In the genomic region with DNA sequence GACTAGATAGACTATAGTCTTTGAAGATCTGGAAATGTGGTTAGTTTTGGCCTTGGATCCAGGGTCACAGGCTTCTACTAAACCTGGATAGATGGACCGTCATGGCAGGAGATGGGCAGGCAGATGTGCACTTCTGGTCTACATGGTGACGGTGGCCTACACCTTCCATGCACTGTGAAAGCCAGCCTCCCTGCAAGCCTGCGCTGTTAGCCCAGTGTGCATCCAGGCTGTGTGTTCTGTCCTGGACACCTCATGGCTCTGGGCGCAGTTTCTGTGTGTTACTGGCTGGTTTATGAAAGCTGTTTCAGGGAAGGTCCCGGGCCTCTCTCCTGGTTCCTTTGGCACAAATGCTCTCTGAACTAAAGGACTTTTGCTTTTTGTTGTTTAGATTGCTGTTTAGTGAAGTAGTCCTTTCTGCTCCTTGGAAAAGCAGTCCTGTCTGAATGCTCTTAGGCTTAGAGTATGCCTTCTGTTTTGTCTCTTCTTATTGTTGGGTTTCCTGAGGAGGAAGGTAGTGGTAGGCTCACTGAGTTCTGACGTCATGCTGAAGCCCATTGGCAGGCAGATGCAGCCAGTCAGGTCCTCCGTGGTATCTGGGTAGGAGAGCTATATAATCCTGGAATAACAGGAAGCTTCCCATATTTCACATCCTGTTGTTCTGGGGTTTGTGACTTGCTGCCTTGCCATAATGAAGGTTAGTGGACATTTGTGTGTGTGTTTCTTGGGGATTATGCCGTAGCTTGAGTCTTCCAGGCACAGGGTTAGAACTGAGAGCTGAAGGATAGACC, we compare ENCODE assay signal across 9 mouse cellular contexts. TPM values are rescaled to one million over a fixed set of nuclear protein-coding genes. Genes with fewer than 3 reads are reported as not detected.
DNase-seq lines count a peak whose midpoint lies in the region; ATAC-seq lines count a peak whose summit lies in the region.
"Had no signal": no experiment of that assay in that cellular context is flagged by ENCODE, and none has a peak within 500 bp of the region (broad histone marks: within the 10 kb centered on the region; RNA-seq: fewer than 3 reads in every experiment).

No protein-coding gene starts in this region.

- no peaks in the 10 kb centered on the region for H3K9me3 ChIP-seq in forebrain, embryonic 10.5 days
- H3K9me3 ChIP-seq in forebrain, embryonic 11.5 days (ENCODE audit: control insufficient read depth, low read length) = no peaks in the 10 kb centered on the region
- H3K9me3 ChIP-seq in lung, embryonic 16.5 days (ENCODE audit: control insufficient read depth, low read length) = no peaks in the 10 kb centered on the region

- DNase-seq in forebrain, embryonic 10.5 days (ENCODE audit: extremely low spot score, low spot score) = no peak
- DNase-seq in forebrain, embryonic 11.5 days (ENCODE audit: low spot score) = no peak
- peak; percentile 58 to 62 for DNase-seq in cerebellum, postnatal 14 days
- DNase-seq in kidney, adult 11 months = peak; percentile 31
- no peak for DNase-seq in left cerebral cortex, adult 18-20 months (ENCODE audit: low spot score in 2 of 2)
- DNase-seq in layer of hippocampus, adult 9-11 months = no peak
- no peak for DNase-seq in right cerebral cortex, postnatal 4 days

- peaks cover 27% of the 10 kb centered on the region for H3K4me1 ChIP-seq in forebrain, embryonic 10.5 days
- H3K4me1 ChIP-seq in forebrain, embryonic 11.5 days (replicated peaks; ENCODE audit: control insufficient read depth, insufficient read depth, low read length) = no peaks in the 10 kb centered on the region
- peaks cover 23% of the 10 kb centered on the region for H3K4me1 ChIP-seq in lung, embryonic 16.5 days (replicated peaks; ENCODE audit: control insufficient read depth, insufficient read depth, low read length)

- peaks cover 36% of the 10 kb centered on the region for H3K36me3 ChIP-seq in forebrain, embryonic 10.5 days (replicated peaks)
- no peaks in the 10 kb centered on the region; the same call in 1 of the 2 replicates for H3K36me3 ChIP-seq in forebrain, embryonic 11.5 days (ENCODE audit: control insufficient read depth, insufficient read depth, low read length)
- H3K36me3 ChIP-seq in lung, embryonic 16.5 days (ENCODE audit: control insufficient read depth, insufficient read depth, low read length) = peaks cover 8% of the 10 kb centered on the region

- H3K4me2 ChIP-seq in forebrain, embryonic 11.5 days (ENCODE audit: low read depth, low read length, severe bottlenecking) = no peak overlapping the region
- peak overlapping the region; percentile 4; the same call in 1 of the 2 replicates for H3K4me2 ChIP-seq in lung, embryonic 16.5 days (ENCODE audit: low read depth, low read length)

- H3K27me3 ChIP-seq in forebrain, embryonic 10.5 days (ENCODE audit: poor library complexity, severe bottlenecking) = no peaks in the 10 kb centered on the region
- no peaks in the 10 kb centered on the region for H3K27me3 ChIP-seq in forebrain, embryonic 11.5 days (ENCODE audit: control insufficient read depth, insufficient read depth, low read length)
- H3K27me3 ChIP-seq in lung, embryonic 16.5 days (ENCODE audit: control insufficient read depth, insufficient read depth, low read depth, low read length) = no peaks in the 10 kb centered on the region
- H3K27me3 ChIP-seq: CH12.LX had no signal

- 86% methylated on average over 8 of the region's 8 CpGs for WGBS in forebrain, embryonic 10.5 days
- 83% methylated on average over 8 of the region's 8 CpGs for WGBS in forebrain, embryonic 11.5 days
- 72% methylated on average over 8 of the region's 8 CpGs for whole genome bisulfite sequencing in lung, embryonic 16.5 days

- H3K27ac ChIP-seq in forebrain, embryonic 10.5 days = peak overlapping the region; percentile 35; the same call in 1 of the 2 replicates
- H3K27ac ChIP-seq in forebrain, embryonic 11.5 days (ENCODE audit: low read depth, low read length) = no peak overlapping the region
- peak overlapping the region; percentile 69 for H3K27ac ChIP-seq in lung, embryonic 16.5 days (ENCODE audit: low read length)

- H3K9ac ChIP-seq in forebrain, embryonic 11.5 days (ENCODE audit: low read length) = no peak overlapping the region
- H3K9ac ChIP-seq in lung, embryonic 16.5 days (ENCODE audit: low read length) = peak overlapping the region; percentile 15; the same call in 1 of the 2 replicates

- H3K4me3 ChIP-seq in forebrain, embryonic 10.5 days = peak overlapping the region; percentile 12; the same call in 1 of the 2 replicates
- no peak overlapping the region for H3K4me3 ChIP-seq in forebrain, embryonic 11.5 days (ENCODE audit: low read depth, low read length)
- peak overlapping the region; percentile 33 for H3K4me3 ChIP-seq in lung, embryonic 16.5 days (ENCODE audit: low read length)

- no peak for ATAC-seq in forebrain, embryonic 11.5 days (replicated peaks; ENCODE audit: low FRiP score)
- ATAC-seq in lung, embryonic 16.5 days (ENCODE audit: low read depth) = 0 out of 2 replicates have a peak, but pooled peaks have one; percentile 44

RNA-seq across cellular contexts. Expression of a gene that starts 51.3 kb away (rescaled TPM):
- polyA plus RNA-seq in forebrain, embryonic 10.5 days (2016; fragmentation: Nextera tagmentation; extraction: Ambion mirVana) = 54.6 and 56.9 TPM in 2 replicates
- 81.9 and 87.3 TPM in 2 replicates for polyA plus RNA-seq in forebrain, embryonic 11.5 days (2014; fragmentation: Nextera tagmentation; extraction: Ambion mirVana)
- 39.6 and 40.1 TPM in 2 replicates for polyA plus RNA-seq in lung, embryonic 16.5 days (2015; fragmentation: Nextera tagmentation; extraction: Ambion mirVana)
- 100 to 1,000 TPM; 116 to 119 TPM for total RNA-seq in left cerebral cortex, adult 18-20 months (2021)

Comparison
In these comparisons a context has a peak if more than half of its experiments do, and no peak if none do; other contexts are left out.
1. DNase-seq: peak in cerebellum, postnatal 14 days (2 of 2) and kidney, adult 11 months (single experiment); none in forebrain, embryonic 10.5 days (single experiment), forebrain, embryonic 11.5 days (single experiment), left cerebral cortex, adult 18-20 months (0 of 2), layer of hippocampus, adult 9-11 months (single experiment) and right cerebral cortex, postnatal 4 days (single experiment).